Mouse (Mus musculus) E14TG2a.4 (cell line): ENCODE data around the gene Tstd1.

Experiments
- CTCF ChIP-seq: conservative IDR thresholded peaks from 2 replicates; pipeline ENCODE4 v1.5.1; 2014; ENCODE audit warnings: low read length
- NANOG ChIP-seq: IDR thresholded peaks from 2 replicates; pipeline ENCODE4 v1.6.1; 2014; ENCODE audit warnings: borderline replicate concordance, low read length, mixed read lengths

DNA sequence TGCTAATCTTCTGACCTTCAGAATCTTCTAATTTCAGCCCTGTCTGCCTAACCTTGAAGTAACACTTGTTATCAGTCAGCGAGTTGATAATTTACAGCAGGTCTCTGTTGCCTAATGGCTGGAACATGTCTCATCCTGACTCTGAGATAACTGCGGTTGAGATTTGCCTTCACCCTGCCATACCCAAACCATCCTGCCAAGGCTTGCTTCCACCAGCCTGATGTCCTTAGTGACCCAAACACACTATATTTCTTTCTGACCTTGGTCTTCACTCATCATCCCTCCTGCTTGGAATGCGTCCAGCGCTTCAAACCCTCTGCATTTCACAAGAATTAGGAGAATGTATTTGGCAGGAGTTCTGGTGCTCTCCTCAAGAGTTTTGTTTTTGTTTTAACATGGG lies 6.5 kb downstream of the Tstd1 start:
- TF ChIP-seq CTCF (no peak), NANOG (no peak)
